Mouse (Mus musculus) CH12.LX (cell line): Measurements from ENCODE around the gene Banf2.

Source experiments
- CHD2 ChIP-seq: IDR thresholded peaks from 2 replicates; pipeline ENCODE4 v1.6.1; 2011; ENCODE audit warnings: low read length, improper control_type of control experiment
- CTCF ChIP-seq, 2 experiments: IDR thresholded peaks in 1 of 2; conservative IDR thresholded peaks in 1 of 2; 2 replicates each; pipeline ENCODE4 v1.5.1; 2011 to 2012; ENCODE audit warnings: low read depth in 2 of 2, low read length in 2 of 2, improper control_type of control experiment in 1 of 2, inconsistent platforms in 1 of 2, mild to moderate bottlenecking in 1 of 2, moderate library complexity in 1 of 2
- JUN ChIP-seq: IDR thresholded peaks from 2 replicates; pipeline ENCODE4 v1.6.1; 2011; ENCODE audit warnings: low read depth, mild to moderate bottlenecking, low read length, improper control_type of control experiment, moderate library complexity; ENCODE audit not compliant: insufficient read depth
- MAFK ChIP-seq: IDR thresholded peaks from 2 replicates; pipeline ENCODE4 v1.6.1; 2011; ENCODE audit warnings: low read length, improper control_type of control experiment; ENCODE audit not compliant: insufficient replicate concordance
- MEF2A ChIP-seq: IDR thresholded peaks from 2 replicates; pipeline ENCODE4 v1.6.1; 2014; ENCODE audit warnings: low read depth, mild to moderate bottlenecking, inconsistent platforms, low read length, improper control_type of control experiment, borderline replicate concordance
- MXI1 ChIP-seq: IDR thresholded peaks from 2 replicates; pipeline ENCODE4 v1.6.1; 2011; ENCODE audit warnings: mild to moderate bottlenecking, low read depth, low read length, improper control_type of control experiment
- POLR2A ChIP-seq: IDR thresholded peaks from 2 replicates; pipeline ENCODE4 v1.6.1; 2011; ENCODE audit warnings: low read depth, mild to moderate bottlenecking, improper control_type of control experiment, low read length

GRCm38 (mm10) chr2:143990997-143991396 lies 41.9 kb upstream of the Banf2 start:
- TF ChIP-seq POLR2A = no peak
- TF ChIP-seq MAFK = no peak
- no peak for TF ChIP-seq JUN
- TF ChIP-seq CHD2 = no peak
- TF ChIP-seq CTCF (conservative IDR thresholded peaks at IDR 0.05 in 1 of 2, IDR thresholded peaks at IDR 0.05 in 1 of 2; ENCODE audit: low read depth in 2 of 2, low read length in 2 of 2) = no peak
- no peak for TF ChIP-seq MXI1
- TF ChIP-seq MEF2A = no peak
